Mouse (Mus musculus): ENCODE measurements around the gene Snap91.

Gene Snap91

DNA sequence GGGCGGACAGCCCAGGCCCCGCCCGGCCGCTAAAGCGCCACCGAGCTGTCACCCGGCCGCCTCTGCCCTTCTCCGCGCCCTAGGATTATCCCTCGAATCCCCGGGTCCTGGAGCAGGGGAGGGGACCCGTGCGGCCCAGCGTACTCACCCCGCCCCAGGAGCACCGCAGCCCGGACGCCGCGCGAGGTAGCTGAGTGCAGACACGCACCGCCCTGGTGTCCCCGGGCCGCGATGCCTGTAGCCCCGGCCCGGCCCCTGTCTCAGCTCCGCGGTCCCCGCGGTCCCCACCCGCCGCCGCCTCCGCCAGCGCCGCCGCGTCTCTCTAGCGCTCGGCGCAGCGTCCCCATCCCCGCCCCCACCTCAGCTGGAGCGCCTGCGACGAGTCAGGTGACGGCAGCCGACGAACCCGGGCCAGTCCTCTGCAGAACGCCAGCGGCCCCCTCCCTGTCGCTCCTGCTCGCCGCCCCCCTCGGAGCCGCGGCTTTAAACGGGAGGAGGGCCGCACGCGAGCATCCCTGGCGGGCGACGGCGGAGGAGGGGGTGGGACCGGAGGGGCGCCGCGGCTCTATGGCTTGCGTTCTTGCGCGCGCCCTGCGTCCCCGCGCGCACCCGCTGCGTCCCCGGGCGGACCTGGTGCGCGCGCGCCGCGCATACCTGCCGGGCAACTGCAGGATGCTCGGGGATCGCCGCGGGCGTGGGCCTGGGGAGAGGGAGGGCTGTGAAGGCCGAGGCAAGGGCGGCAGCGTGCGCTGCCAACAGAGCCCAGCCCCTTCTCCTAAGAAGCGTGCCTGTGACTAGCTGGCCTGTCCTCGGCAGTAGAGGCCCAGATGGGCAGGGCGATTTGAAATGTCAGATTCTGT is at the start of gene Snap91:
Gene Snap91, minus strand, starts transcription at position 542 of the 860 bp plus-strand sequence.
- DNase-seq (ENCODE audit: low spot score in 2 of 2): no peak

DNA sequence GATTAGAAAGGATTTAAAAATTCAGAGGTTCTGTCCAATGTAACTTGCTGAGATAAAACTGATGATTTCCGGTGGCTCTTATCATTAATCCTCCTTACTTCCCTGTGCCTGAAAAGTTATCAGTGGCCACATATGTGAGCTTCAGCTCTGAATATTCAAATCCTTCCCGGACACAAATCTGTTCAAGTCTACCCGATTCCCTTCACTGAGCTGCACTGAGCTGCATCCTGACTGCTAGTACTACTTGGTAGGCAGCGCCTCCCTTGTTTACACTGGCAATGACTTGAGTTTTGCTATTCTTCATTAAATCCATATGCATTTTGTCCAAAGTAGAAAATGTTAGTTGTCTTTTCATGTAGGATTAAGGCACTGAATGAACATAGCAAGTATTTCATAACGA is 46.1 kb upstream of the Snap91 start:
- DNase-seq (ENCODE audit: low spot score in 2 of 2): no peak

DNA sequence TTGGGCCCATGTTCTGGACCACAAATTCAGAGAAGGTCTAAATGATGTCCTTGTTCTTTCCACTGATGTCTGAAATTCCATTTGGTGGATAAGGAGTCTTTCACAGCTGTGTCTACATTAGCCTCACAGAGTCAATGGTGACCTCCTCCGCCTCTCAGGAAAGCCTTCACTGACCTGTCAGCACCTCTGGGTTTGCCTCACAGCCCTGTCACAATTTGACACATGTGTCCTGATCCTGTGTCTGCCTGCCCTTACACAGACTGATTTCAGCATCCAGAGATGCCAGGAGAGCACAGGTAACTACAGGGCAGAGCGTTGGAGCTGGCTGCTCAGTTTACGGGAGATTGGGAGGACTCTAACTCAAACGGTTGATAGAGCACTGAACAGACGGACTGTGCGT is 45.2 kb upstream of the Snap91 start:
- DNase-seq (ENCODE audit: low spot score in 2 of 2): no peak

DNA sequence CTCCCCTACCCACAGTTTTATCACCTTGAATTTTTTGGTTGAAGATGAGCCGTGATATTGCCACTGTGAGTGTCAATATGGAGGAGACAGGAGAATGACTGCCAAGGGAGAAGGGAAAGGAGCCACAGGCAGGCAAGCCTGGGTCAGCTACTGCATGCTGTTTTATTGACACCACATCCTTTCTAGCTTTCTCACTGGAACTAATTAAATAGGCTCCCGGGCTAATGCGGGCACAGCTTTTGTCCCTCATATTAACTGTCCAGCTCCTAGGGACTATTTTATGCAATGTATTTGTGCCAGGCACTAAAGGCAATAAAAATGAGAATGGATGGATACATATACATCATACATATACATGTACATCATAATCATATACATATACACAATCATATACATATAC is 42.0 kb upstream of the Snap91 start:
- no peak for DNase-seq (ENCODE audit: low spot score in 2 of 2)

DNA sequence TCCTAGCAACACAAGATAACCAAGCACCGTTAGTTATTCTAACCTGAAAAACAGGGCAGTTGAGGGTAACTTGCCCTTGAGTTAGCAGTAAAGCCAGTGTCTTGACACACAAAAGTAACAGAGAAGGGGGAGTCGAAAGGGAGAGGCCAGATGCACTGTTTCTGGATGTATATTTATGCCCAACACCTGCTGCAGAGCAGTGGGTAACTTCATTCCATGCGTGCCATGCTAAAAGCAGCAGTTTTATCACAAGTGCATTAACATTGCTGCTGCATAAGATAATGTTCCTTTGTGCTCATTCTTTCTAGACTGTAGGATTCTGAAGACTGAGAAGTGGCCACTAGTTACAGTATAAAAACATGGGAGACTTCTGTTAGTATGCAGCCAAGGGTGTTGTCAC is 36.1 kb upstream of the Snap91 start:
- DNase-seq (ENCODE audit: low spot score in 2 of 2): no peak

DNA sequence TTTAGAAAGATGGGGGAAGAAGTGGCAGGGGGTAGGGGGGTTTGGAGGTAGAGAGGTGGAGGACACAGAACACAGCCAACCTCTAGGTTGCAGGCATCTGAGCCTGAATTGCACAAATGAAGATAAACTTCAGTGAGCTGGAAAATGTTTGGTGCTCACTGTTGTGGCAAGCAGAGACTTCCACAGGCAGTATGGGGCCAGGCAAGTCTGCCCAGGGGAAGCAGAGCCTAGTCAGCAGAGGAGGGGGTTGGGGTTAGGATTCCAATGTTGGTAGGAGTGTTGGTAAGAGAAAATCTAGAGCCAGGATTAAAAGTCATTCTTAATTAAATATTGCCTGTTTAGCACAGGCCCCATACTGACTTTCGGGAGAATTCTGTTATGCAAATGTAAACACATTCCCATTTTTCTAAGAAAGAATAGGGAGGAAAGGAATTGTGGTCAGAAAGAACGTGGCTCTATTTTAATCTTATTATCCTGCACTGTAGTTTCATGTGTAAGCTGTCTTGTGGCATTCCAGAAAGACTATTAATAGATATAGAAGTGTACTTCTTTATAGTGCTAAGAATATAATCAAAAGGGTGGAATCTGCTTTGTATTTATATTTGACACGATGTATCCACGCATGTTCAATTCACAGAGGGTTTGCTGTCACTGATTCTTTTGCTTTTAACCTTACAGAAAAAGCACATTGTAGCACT is 19.2 kb upstream of the Snap91 start:
- DNase-seq (ENCODE audit: low spot score in 2 of 2): no peak

DNA sequence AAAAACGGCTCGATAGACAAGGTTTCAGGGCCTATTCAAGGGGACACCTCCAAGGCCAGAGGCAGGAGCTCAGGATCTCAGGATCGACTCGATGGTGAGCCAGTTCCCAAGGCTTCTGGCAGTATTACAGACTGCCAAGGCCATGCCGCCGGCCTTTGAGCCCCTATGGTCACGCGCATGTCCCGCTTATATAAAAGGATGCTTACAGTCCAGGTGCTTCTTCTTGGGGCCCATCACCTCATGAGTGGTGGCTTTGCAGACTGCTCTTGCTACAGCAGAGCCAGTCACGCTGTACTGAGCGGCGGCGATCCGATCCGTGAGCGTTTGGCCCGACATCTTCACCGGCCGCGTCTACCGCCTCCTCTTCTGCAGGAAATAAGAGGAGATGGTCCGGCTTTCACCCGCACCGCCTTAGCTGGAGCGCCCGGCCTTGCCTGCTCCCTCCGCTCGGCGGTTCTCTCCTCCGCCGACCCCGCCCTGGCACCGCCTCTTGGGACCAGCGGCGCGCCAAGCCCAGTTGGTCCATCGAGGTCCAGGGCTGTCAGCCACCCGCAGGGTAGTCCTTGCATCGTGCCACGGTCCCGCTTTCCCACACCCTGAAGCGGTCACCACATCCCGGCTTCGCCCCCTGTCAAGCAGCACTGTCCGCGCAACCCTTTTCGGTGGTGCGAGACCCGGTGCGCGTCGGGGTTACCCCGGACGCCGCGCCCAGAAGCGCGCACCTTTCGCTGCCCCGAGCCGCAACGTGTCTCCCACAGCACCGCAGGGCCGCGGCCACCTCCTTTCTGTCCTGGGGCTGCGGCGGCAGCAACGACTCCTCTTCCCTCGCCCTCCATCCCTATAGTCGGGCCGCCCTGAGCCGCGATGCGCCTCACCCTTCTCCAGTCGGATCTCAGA is 990 bp downstream of the Snap91 start:
- DNase-seq (ENCODE audit: low spot score in 2 of 2): no peak

DNA sequence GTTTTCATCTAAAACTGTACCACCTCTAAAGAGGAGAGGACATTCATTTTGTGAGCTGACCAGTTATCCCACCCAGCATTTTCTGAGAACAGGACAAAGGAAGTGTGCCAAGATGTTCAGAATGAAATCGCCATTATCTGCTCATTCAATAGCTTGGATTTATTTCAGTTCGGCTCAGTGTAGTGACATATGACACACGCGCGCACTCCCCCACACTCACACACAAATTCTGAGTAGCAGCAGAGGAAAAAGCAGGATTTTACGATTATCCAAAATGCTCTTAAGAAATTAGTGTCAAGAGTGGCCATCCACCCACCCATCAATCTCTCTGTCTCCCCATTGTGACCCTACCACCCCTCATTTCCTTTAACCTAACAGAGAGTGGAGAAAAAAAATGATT is 1.7 kb downstream of the Snap91 start:
- no peak for DNase-seq (ENCODE audit: low spot score in 2 of 2)

DNA sequence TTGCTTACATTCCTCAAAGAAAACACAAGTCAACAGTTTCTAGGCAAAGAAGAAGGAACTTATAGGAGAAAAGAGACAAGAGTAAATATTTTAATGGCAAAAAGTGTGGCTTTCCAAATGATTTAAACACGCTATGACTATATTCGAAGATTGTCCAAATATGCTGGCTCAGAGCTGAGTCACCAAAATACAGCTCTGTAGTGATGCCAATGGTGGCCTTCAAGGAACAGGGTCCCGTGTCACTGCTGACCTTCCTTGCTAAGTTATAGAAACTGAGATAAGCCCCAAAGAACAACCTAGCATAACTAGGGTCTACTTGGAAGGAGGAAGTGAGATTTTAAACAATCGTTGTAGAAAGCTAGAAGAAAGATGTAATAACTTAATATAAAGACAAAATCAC is 6.8 kb downstream of the Snap91 start:
- no peak for DNase-seq (ENCODE audit: low spot score in 2 of 2)

DNA sequence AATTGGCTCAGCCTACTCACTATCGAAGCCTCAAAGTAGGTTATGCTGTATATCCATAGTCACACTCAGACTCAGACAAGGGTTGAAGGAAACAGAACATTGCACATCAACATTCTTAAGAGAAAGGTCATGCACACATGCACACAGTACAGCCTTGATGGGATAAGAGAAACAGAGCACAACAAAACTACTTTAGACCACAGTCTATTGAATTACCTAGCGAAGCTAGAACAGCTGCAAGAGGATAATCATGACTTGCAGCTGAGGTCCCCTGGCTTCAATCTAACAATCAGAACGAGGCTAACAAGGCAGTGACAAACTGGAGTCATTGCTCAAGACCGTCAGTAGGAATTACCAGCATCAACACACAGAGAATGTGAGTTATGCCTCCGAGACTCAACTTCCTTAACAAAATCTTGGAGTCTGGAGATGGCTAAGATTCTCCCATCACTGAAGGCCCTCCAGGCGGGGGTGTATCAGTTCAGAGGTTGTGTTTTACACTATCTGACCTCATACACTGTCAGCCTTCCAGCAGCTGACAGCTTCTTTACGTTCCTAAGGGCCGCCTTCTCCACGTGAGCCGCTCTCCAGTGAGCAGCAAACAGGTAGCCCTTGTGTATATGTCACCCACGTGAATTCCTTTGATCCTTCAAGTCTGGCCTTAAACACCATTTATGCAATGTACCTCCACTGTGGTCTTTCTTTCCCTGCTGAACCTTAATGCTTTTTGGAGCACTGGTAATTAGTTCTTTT is 10.7 kb downstream of the Snap91 start:
- DNase-seq (ENCODE audit: low spot score in 2 of 2): no peak

DNA sequence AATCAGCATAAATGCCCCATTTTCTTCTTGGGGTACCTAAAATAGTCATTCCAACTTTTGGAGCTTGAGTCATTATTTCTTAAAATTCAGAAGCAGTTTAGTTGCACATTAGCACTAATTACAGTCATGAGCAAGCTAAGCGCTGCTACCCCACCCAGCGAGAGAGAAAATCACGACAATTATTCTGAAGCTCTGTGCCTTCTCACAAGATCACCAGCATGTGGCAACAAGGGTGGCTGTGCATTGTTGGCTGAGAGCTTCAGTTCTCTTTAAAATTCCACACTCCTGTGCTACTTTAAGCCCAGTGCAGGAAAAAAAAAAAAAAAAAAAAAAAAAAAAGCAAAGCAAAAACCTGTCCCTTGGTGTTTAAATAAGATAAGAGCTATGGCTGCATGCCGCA is 22.4 kb downstream of the Snap91 start:
- DNase-seq (ENCODE audit: low spot score in 2 of 2): no peak

DNA sequence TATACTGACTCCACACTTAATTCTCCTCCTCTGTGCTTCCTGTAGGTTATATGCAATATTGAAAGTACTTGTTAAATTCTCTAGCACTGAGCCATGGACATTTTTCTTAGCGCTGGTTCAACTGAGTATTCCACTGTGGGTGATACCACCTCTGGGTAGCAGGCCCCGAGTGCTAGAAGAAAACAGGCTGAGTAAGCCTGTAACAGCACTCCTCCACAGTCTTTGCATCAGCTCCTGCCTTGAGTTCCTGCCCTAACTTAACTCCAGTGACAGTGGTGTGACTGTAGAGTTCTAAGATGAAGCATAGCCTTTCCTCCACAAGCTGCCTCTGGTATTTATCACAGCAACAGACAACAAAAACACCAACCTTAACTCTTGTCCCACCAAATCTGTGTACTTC is 22.8 kb downstream of the Snap91 start:
- DNase-seq (ENCODE audit: low spot score in 2 of 2): no peak

DNA sequence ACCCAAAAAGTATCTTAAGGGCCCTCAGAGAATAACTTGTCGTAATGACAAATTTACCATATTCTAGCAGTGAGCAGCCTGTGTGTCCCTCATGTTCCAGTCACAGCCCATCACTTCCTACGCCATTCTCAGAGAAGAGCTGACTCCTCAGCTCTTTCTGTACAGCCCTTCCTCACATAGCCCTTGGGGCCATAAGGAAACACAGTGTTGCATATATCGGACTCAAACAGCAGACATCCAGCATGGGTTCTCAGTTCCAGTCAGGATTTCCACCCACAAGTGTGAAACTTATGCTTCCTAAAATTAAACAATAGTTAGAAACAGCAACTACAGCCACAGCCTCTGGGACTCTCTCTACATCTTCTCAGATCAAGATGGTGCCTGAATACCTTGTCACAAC is 27.6 kb downstream of the Snap91 start:
- DNase-seq (ENCODE audit: low spot score in 2 of 2): no peak

DNA sequence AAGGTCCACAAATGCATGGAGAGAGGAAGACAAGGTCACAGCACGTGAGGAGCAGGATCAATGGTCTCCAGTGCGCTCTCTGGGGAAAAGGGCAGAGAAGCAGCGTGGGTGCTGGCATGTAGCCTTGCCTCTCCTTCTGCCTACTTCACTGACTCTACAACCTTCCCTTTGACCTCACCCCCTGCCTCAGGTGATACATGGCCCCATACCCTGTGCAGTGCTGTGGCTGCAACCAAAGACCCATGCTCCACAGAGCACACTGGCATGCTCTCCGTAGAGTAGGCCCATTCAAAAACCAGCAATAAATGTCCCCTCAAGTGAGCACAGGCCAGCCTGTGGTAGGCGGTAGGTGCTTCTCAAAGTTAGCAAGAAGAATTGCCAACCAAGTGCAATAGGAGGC is 28.8 kb downstream of the Snap91 start:
- no peak for DNase-seq (ENCODE audit: low spot score in 2 of 2)

DNA sequence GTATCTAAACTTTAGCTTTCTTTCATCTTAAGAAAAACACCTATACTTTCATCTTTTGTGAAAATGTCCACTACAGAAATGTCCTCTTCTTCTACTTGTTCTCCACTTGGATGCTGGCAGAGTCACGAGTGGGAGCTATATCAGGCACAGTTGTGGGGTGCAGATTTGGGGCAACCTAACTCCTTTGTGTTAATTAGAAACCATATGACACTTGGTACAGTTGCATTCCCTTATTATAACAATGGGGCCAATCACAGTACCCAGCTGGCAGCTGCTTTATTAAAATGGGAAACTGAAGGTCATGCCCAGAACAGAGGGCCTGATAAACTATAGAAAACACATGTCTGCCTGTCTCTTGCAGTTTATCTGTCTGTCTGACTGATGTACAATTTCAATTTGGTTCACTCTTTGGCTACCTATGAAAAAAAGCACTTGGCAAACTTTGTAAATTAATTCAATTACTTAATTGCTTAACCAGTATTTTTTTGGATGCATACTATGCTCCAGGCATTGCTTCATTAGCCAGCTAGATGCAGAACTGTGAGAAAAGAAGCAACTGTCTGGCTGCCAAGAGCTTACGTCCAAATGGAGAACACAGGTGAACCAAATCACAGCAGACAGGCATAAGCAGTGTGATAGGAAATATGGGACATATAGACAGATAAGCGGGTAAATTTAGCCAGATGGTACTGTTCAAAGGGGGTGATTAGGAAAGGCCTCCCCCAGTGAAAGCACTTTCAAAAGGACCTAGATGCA is 29.8 kb downstream of the Snap91 start:
- DNase-seq (ENCODE audit: low spot score in 2 of 2): no peak

DNA sequence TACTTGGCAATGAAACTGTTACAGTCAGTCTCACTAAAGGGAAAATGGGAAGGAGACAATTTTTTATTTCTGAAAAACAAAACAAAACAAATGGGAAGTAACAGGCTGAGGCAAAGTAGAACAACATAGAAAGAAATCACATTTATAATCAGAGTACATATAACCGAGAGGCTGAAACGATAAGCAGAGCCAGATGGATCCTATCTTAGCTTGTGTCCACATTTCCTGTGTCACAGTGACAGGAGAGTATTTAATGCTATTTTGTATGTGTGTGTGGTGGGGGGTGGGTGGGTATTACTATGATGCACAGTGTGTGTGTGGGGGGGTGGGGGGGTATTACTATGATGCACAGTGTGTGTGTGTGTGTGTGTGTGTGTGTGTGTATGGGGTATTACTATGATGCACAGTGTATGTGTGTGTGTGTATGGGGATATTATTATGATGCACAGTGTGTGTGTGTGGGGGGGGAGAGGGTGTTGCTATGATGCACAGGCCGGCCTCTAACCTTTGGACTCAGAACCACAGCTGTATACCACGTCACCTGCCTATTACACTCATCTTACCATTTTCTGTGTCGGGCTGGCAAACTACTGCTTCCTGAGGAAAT is 36.6 kb downstream of the Snap91 start:
- no peak for DNase-seq (ENCODE audit: low spot score in 2 of 2)

DNA sequence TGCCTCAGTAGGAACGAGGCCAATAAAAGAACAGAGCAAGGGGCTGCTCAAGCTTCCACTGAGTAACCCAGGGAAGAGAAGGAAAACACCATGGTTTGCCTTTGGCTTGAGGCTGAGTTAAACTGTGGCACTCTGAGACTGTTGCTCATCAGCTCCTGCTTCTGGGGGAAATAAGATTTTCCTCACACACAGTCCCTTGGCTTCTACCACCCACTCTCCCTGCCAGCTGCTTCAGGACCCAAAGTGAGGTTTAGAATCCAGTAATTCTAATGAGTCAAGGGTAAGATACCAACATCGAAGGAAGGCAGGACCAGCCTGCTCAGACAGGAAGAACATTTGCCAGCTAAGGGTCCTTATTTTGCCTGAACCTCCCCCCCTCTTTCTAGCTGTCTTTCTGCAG is 50.7 kb downstream of the Snap91 start:
- no peak for DNase-seq (ENCODE audit: low spot score in 2 of 2)

DNA sequence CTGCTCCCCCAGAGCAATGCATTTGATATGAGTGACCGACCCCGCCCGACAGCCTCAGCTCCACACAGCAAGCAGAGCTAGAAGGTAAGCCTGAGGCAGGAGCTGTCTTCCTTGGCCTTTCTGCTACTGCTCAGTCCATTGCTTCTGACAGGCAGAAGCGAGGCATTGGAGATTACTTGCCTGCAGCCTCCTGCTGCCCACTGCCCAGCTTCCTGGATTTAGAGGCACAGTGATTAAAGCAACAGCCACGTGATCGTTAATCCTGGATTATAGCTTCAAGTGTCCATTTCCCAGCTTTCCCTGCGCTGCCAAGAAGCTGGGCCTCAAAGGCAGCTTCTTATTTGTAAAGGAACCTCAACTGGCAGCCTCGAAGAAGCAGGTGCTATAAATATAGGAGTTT is 51.4 kb downstream of the Snap91 start:
- no peak for DNase-seq (ENCODE audit: low spot score in 2 of 2)

DNA sequence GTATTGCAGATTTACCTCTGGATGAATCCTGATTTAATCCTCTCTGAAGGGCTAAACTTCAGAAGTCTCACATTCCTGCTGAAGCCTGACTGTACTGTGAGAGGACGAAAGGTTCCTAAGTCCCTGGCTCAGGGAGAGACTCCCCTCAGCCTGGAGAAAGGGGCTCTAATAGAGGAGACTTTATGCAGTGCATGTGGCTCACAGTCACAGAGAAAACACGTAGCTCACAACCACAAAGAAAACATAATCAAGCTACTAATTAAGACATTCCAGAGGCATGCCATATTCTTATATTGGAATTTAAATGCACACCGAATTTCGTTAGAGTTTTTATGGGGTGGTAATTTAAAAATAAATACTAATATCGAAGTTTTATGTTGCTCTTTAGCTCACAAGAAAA is 61.1 kb downstream of the Snap91 start:
- DNase-seq (ENCODE audit: low spot score in 2 of 2): no peak

DNA sequence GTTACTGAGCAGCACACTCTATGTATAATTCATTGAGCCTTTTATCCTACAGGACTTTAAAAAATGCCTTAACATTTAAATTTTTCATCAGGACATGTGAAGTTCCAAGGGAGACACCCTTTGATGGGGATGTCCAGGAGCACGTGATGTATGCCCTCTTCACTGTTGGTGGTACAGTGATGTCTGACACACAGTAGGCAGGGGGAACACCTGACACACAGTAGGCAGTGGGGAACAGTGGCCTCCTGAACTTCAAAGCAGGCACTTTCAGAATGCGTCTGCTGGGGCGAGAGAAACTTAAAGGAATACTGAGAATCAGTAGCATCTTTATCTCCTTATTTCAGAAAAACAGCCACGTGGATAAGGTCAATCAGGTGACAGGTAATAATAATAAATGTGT is 62.8 kb downstream of the Snap91 start:
- no peak for DNase-seq (ENCODE audit: low spot score in 2 of 2)

Data from spleen, postnatal 10 days (tissue).